ENCODE assay signal across 24 mouse cellular contexts in the genomic region with DNA sequence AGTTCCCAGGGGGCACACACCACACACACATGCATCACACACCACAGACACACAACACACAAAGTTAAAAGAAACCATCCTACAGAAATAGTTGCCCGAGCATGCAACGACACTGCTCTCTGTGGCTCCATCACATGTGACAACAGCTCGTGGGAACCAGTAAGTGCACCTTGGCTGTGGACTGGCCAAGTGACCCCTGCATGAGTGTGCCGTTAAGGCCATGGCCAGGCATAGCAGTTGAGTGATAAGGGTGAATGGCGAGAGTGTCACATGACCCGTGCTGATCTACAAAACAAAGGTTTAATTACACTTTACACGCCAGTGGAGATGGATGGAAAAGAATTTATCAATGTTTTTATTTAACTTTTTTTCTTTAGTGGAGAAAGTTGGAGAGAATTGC.
"Had no signal": no experiment of that assay in that cellular context is flagged by ENCODE, and none has a peak within 500 bp of the region (broad histone marks: within the 10 kb centered on the region; RNA-seq: fewer than 3 reads in every experiment).

No protein-coding gene starts in this region.

- H3K27me3 ChIP-seq: heart, embryonic 13.5 days; heart, embryonic 15.5 days; hindbrain, embryonic 13.5 days; hindbrain, embryonic 15.5 days; kidney, embryonic 15.5 days; liver, embryonic 12.5 days had no signal

- H3K4me1 ChIP-seq: heart, embryonic 15.5 days; hindbrain, embryonic 15.5 days; kidney, embryonic 15.5 days; liver, embryonic 12.5 days had no signal

- ATAC-seq: hindbrain, postnatal 0 days; intestine, embryonic 16.5 days; liver, embryonic 12.5 days had no signal

- H3K9me3 ChIP-seq: heart, embryonic 13.5 days; heart, embryonic 15.5 days; hindbrain, embryonic 13.5 days; hindbrain, embryonic 15.5 days; kidney, embryonic 15.5 days; limb, embryonic 15.5 days; liver, embryonic 12.5 days had no signal

- H3K4me3 ChIP-seq: heart, adult 2 months; heart, embryonic 13.5 days; heart, embryonic 15.5 days; hindbrain, embryonic 13.5 days; hindbrain, embryonic 15.5 days; kidney, embryonic 15.5 days; limb, embryonic 13.5 days; limb, embryonic 15.5 days; liver, embryonic 12.5 days had no signal

- DNase-seq: gastrocnemius, postnatal 14 days; gastrocnemius, postnatal 36 days; heart, adult 11 months; heart, adult 2 months; heart, postnatal 14 days; heart, postnatal 36 days; kidney, adult 11 months; kidney, adult 2 months; kidney, adult 9 months; kidney, postnatal 14 days; kidney, postnatal 36 days; layer of hippocampus, adult 9-11 months; layer of hippocampus, postnatal 36 days; left cerebral cortex, postnatal 4 days had no signal

- H3K36me3 ChIP-seq: heart, embryonic 13.5 days; heart, embryonic 15.5 days; hindbrain, embryonic 13.5 days; hindbrain, embryonic 15.5 days; kidney, embryonic 15.5 days; limb, embryonic 13.5 days; limb, embryonic 15.5 days; liver, embryonic 12.5 days had no signal
